Mouse (Mus musculus): Measurements from ENCODE around the gene Csmd2.
"Not testable (repeated sequence)": the region's sequence is repeated elsewhere in the genome, so short reads cannot be mapped to it uniquely, and the experiment has no call there.

Csmd2 gene

DNA sequence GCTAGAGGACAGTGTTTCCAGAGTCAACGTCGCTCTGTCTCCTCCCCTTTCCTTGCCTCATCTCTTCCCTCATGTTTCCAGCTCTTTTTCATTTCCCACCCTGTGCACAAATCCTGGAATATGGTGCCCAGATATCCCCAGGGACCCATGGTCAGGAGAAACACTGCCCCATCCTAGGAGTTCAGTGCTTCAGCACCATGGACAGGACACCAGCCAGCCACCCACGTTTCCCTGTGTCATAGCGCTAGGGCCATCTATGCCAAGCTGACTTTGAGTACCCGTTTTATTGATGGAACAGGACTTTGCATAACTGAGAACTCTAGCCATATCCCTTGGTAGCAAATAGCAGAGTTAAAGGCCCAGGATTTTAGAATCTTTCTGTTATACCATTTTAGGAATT, 55.0 kb downstream of the Csmd2 start:
- DNase-seq (ENCODE audit: low spot score): no peak

GRCm38 (mm10) chr4:128048716-128049115, 61.1 kb downstream of the Csmd2 start:
- no peak for DNase-seq (ENCODE audit: low spot score)

- DNase-seq (ENCODE audit: low spot score): no peak
Measured at GRCm38 (mm10) chr4:128052701-128053100, 65.0 kb downstream of the Csmd2 start.

GRCm38 (mm10) chr4:128061274-128061673, 73.6 kb downstream of the Csmd2 start:
- DNase-seq (ENCODE audit: low spot score): not testable (repeated sequence)

GRCm38 (mm10) chr4:128067189-128067588, 79.5 kb downstream of the Csmd2 start:
- no peak for DNase-seq (ENCODE audit: low spot score)

DNA sequence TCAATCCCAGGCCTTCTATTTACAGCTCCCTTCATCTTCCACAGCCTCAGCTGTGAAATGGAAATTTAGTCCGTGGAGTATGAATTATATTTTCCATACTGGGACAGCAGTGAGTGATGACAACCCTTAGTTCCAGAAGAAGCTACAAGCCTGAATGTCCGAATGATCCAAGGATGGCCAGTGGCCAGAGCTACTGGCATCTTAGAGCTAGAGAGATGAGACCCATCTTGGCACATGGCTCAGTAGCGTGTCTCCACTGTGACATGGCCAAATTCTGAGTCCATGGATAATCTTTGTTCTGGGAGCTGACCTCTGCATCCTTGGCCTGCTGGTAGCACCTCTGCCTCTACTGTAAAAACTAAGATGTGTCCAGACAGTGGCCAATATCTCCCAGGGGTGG, 96.8 kb downstream of the Csmd2 start:
- DNase-seq (ENCODE audit: low spot score): no peak

DNA sequence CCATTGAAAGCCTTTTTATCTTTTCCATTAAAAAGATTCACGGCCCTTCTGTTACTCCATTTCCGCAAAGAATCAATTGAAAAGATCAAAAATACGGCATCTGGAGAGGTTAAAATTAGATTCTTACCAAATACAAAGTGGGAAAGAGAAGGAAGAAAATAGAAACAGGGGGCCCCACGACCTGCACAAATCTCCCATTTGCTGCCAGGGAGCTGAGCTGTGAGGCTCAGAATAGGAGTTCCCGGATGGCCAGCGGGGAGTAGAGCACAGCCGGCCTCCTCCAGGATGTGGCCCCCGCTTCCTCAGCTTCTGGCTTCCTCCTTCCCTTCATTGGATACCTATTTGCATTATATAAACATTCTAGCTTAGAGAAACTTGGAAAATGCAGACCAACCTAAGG, 97.4 kb downstream of the Csmd2 start:
- DNase-seq (ENCODE audit: low spot score): no peak

GRCm38 (mm10) chr4:128087147-128087606, 99.5 kb downstream of the Csmd2 start:
- DNase-seq (ENCODE audit: low spot score): no peak

GRCm38 (mm10) chr4:128087704-128088103, 100.0 kb downstream of the Csmd2 start:
- DNase-seq (ENCODE audit: low spot score): no peak

DNA sequence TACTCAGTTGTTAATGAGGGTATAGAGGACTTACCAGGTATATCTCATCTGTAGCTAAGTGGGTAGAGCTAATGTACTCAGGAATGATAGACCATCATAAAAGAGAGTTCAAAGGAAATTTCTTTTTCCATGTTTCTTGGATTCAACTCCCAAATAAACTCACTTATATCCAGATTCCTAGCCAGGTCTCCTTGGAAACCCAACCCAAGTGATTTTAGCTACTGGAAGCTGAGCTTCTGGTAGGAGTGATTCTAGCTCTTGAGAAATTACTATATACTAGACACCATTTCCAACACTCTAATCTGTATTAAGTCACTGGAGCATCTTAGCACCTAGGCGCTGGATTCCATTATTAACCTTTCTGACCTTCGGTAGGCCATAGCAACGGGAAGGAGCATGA, 100.6 kb downstream of the Csmd2 start:
- DNase-seq (ENCODE audit: low spot score): no peak

GRCm38 (mm10) chr4:128091938-128092337, 104.3 kb downstream of the Csmd2 start:
- DNase-seq (ENCODE audit: low spot score): no peak

DNA sequence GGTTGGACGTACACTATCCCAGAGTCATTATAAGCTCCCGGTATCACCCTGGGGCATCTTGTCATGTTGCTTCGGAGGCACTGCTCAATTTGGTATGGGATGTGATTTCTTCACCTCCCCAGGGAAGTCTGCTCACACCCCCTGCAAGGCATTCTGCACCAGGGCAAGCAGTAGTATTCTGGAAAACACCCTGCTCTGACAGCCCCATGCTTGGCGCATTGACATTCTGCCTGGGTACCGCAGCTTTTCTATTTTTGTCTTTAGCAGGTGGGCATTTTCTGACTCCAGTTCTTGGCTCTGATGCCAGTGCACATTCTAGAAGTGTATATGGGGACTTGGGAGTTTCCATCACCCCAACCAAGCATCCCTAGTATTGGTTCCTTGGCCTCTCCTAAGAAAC, 111.9 kb downstream of the Csmd2 start:
- DNase-seq (ENCODE audit: low spot score): no peak

DNA sequence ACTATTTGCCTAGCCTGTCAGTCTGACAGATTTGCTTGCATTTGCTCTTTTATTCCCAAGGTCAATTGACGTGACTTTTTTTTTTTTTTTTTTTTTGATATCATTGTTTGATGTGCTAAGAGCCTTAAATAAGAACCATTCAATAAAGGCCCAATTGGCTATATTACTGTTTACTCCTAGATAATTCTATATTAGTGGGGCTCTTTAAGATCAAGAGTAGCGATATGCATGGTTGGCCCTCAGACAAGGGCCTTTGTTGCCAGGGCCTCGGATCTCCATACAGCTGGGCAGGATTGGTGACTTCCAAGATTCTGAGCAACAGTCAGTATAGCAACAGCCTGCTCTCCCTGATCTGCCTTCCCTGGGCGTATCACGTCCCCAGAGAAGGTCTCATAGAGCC, 112.9 kb downstream of the Csmd2 start:
- no peak for DNase-seq (ENCODE audit: low spot score)

GRCm38 (mm10) chr4:128116331-128116730, 128.7 kb downstream of the Csmd2 start:
- no peak for DNase-seq (ENCODE audit: low spot score)

DNA sequence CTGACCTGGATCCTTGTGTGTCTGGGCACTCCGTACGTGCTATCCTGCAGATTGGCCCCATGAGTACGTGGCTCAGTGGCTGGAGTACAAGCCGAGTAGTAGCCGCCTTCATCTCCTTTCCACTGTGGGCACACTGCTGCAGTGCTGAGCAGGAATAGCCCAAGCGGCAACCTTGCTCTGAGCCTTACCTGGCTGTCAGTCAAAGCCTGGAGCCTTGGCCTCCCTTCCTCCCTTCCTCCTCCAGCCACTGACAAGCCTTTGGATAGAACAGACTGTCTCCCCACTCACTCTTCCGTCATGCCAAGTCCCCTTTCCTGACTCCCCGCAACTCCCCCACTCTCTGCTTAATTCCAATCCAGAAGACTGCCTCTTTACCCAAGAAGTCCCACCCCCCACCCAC, 135.6 kb downstream of the Csmd2 start:
- no peak for DNase-seq (ENCODE audit: low spot score)

DNA sequence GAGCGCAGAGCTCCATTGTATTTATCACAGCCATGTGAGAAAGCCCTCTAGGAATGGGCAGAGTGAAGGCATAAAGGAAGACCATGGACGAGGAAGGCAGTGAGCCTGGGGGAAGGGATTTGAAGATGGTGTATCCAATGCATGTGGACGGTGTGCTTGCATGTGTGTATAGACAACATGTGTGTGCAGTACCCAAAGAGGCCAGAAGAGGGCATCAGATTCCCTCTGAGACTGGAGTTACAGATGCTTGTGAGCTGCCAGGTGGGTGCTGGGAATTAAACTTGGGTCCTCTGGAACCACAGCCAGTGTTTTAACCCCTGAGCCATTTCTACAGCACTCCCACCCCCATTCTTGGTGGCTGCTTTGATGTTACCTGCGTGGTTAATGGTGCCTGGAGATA, 137.1 kb downstream of the Csmd2 start:
- DNase-seq (ENCODE audit: low spot score): no peak

GRCm38 (mm10) chr4:128128546-128128945, 140.9 kb downstream of the Csmd2 start:
- no peak for DNase-seq (ENCODE audit: low spot score)

- DNase-seq (ENCODE audit: low spot score): no peak
Measured at GRCm38 (mm10) chr4:128130611-128131142, 143.0 kb downstream of the Csmd2 start.

GRCm38 (mm10) chr4:128131666-128132065, 144.0 kb downstream of the Csmd2 start:
- no peak for DNase-seq (ENCODE audit: low spot score)

GRCm38 (mm10) chr4:128132876-128133646, 145.4 kb downstream of the Csmd2 start:
- DNase-seq (ENCODE audit: low spot score): no peak

DNA sequence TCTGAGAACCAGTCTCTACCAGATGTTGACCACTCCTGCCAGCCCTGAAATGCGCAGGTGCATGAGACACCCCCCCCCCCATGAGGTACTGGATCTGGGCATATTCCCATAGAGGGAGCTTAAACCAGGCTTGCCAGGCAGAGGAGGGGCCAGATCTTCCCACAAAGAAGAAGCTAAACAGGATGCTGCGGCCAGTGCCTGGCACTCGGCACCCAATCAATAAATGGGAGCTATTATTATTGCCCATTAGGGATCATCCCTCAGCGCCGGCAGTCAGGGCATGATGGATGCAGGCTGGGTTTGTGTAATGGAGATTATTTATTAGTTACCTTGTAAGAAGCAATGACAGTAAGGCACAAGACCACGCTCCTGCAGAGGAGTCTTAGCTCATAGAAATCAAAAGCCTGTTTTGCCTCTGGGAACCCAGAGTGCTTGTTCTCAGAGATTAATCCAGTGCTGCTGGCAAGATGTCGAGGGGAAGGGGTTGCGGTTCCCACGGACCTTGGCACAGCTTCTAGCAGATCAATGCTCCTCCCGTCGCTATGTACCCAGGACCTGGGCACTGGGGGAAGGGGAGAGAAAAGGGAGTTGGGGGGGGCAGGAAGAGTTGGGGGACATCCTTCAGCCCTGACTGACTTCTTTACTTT, 146.8 kb downstream of the Csmd2 start:
- no peak for DNase-seq (ENCODE audit: low spot score)

GRCm38 (mm10) chr4:128135014-128135622, 147.5 kb downstream of the Csmd2 start:
- DNase-seq (ENCODE audit: low spot score): no peak

DNA sequence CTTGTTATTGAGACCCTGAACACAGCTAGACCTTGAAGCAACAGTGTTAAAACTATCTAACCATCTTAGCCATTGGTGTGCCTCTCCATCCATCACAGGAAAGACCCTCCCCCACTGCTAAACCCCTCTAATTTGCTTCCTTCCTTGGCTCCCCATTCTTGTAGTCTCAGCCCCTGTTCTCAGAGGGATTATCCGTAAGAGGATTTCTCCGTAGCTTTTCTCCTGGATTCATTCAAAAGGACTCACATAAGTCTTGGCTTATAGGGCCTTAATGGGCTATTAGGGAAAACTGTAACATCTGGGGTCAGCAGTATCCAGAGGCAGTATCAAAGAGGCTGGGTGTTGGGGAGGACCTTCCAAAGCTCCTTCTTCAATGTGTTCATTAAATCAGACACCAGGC, 152.3 kb downstream of the Csmd2 start:
- no peak for DNase-seq (ENCODE audit: low spot score)

Data from adipocyte (in vitro differentiated cells).